Mouse (Mus musculus): ENCODE measurements around the gene Idh2. TPM values are rescaled to one million over a fixed set of nuclear protein-coding genes. Genes with fewer than 3 reads are reported as not detected.

Gene Idh2
- polyA plus RNA-seq, 1 experiment from 2014 or later: 403 TPM

GRCm38 (mm10) chr7:80063902-80064736, 51.1 kb downstream of the Idh2 start:
- ATAC-seq (replicated peaks; ENCODE audit: low FRiP score): no peak
- Histone ChIP-seq H3K27ac (ENCODE audit: low read depth, low read length) (peak overlapping the region; percentile 64), H3K4me2 (ENCODE audit: low read depth, low read length, severe bottlenecking) (peak overlapping the region; percentile 32; the same call in 1 of the 2 replicates), H3K27me3 (ENCODE audit: control insufficient read depth, insufficient read depth, low read length) (no peaks in the 10 kb centered on the region), H3K4me1 (replicated peaks; ENCODE audit: control insufficient read depth, insufficient read depth, low read length) (peaks cover 13% of the 10 kb centered on the region), H3K36me3 (ENCODE audit: control insufficient read depth, insufficient read depth, low read length) (no peaks in the 10 kb centered on the region), H3K9me3 (ENCODE audit: control insufficient read depth, low read length) (no peaks in the 10 kb centered on the region), H3K9ac (ENCODE audit: low read length) (peak overlapping the region; percentile 27; the same call in 1 of the 2 replicates), H3K4me3 (ENCODE audit: low read depth, low read length) (no peak overlapping the region)
- no peak for DNase-seq (ENCODE audit: low spot score)
- 53% methylated on average over 15 of the region's 15 CpGs for WGBS

DNA sequence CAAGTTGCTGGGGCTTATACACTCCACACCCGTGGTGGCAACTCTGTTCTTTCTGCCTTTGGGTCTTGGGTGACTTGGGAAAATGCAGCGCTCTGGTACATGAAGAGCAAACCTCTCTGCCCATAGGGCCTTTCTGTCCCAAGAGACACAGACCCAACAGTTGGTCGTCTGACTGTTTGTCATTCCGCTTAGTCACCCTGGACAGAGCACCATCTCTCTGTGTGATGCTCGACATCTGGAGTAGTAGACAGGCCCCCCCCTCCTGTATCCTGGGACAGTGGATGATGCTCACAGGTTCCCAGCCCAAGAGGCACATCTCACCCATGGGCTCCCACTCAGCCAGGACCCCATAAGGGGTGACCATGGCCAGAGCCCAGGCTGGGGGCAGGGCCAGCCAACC, 51.9 kb downstream of the Idh2 start:
- Histone ChIP-seq H3K4me1 (replicated peaks; ENCODE audit: control insufficient read depth, insufficient read depth, low read length) (peaks cover 13% of the 10 kb centered on the region), H3K9ac (ENCODE audit: low read length) (peak overlapping the region; percentile 27), H3K9me3 (ENCODE audit: control insufficient read depth, low read length) (no peaks in the 10 kb centered on the region), H3K4me3 (ENCODE audit: low read depth, low read length) (no peak overlapping the region), H3K4me2 (ENCODE audit: low read depth, low read length, severe bottlenecking) (peak overlapping the region; percentile 32; the same call in 1 of the 2 replicates), H3K27me3 (ENCODE audit: control insufficient read depth, insufficient read depth, low read length) (no peaks in the 10 kb centered on the region), H3K27ac (ENCODE audit: low read depth, low read length) (peak overlapping the region; percentile 64), H3K36me3 (ENCODE audit: control insufficient read depth, insufficient read depth, low read length) (no peaks in the 10 kb centered on the region)
- ATAC-seq (replicated peaks; ENCODE audit: low FRiP score): peak; percentile 55
- WGBS: 67% methylated on average over 5 of the region's 5 CpGs
- DNase-seq (ENCODE audit: low spot score): no peak

GRCm38 (mm10) chr7:80062083-80062826, 52.9 kb downstream of the Idh2 start:
- ATAC-seq (replicated peaks; ENCODE audit: low FRiP score) (no peak), DNase-seq (ENCODE audit: low spot score) (no peak)
- WGBS: 89% methylated on average over 17 of the region's 17 CpGs
- no peak overlapping the region for H3K27ac ChIP-seq (ENCODE audit: low read depth, low read length)
- no peak overlapping the region for H3K4me3 ChIP-seq (ENCODE audit: low read depth, low read length)
- H3K9ac ChIP-seq (ENCODE audit: low read length): no peak overlapping the region
- no peaks in the 10 kb centered on the region for H3K27me3 ChIP-seq (ENCODE audit: control insufficient read depth, insufficient read depth, low read length)
- H3K9me3 ChIP-seq (ENCODE audit: control insufficient read depth, low read length): no peaks in the 10 kb centered on the region
- peaks cover 22% of the 10 kb centered on the region for H3K4me1 ChIP-seq (replicated peaks; ENCODE audit: control insufficient read depth, insufficient read depth, low read length)
- no peaks in the 10 kb centered on the region for H3K36me3 ChIP-seq (ENCODE audit: control insufficient read depth, insufficient read depth, low read length)
- no peak overlapping the region for H3K4me2 ChIP-seq (ENCODE audit: low read depth, low read length, severe bottlenecking)

GRCm38 (mm10) chr7:80060012-80060778, 55.0 kb downstream of the Idh2 start:
- no peaks in the 10 kb centered on the region for H3K27me3 ChIP-seq (ENCODE audit: control insufficient read depth, insufficient read depth, low read length)
- ATAC-seq (replicated peaks; ENCODE audit: low FRiP score) (no peak), DNase-seq (ENCODE audit: low spot score) (no peak)
- H3K9me3 ChIP-seq (ENCODE audit: control insufficient read depth, low read length): no peaks in the 10 kb centered on the region
- H3K27ac ChIP-seq (ENCODE audit: low read depth, low read length): no peak overlapping the region
- H3K4me1 ChIP-seq (replicated peaks; ENCODE audit: control insufficient read depth, insufficient read depth, low read length): peaks cover 30% of the 10 kb centered on the region
- H3K4me2 ChIP-seq (ENCODE audit: low read depth, low read length, severe bottlenecking): no peak overlapping the region
- no peaks in the 10 kb centered on the region for H3K36me3 ChIP-seq (ENCODE audit: control insufficient read depth, insufficient read depth, low read length)
- 84% methylated on average over 10 of the region's 10 CpGs for WGBS
- no peak overlapping the region for H3K4me3 ChIP-seq (ENCODE audit: low read depth, low read length)
- H3K9ac ChIP-seq (ENCODE audit: low read length): no peak overlapping the region

- no peak overlapping the region for H3K27ac ChIP-seq (ENCODE audit: low read depth, low read length)
- no peak overlapping the region for H3K4me3 ChIP-seq (ENCODE audit: low read depth, low read length)
- ATAC-seq (replicated peaks; ENCODE audit: low FRiP score): no peak
- H3K4me2 ChIP-seq (ENCODE audit: low read depth, low read length, severe bottlenecking): no peak overlapping the region
- no peak overlapping the region for H3K9ac ChIP-seq (ENCODE audit: low read length)
- 84% methylated on average over 13 of the region's 13 CpGs for WGBS
- no peaks in the 10 kb centered on the region for H3K27me3 ChIP-seq (ENCODE audit: control insufficient read depth, insufficient read depth, low read length)
- DNase-seq (ENCODE audit: low spot score): no peak
- H3K4me1 ChIP-seq (replicated peaks; ENCODE audit: control insufficient read depth, insufficient read depth, low read length): peaks cover 29% of the 10 kb centered on the region
- H3K9me3 ChIP-seq (ENCODE audit: control insufficient read depth, low read length): no peaks in the 10 kb centered on the region
- no peaks in the 10 kb centered on the region for H3K36me3 ChIP-seq (ENCODE audit: control insufficient read depth, insufficient read depth, low read length)
Measured at GRCm38 (mm10) chr7:80059064-80059838, 55.9 kb downstream of the Idh2 start.

GRCm38 (mm10) chr7:80058405-80059063, 56.7 kb downstream of the Idh2 start:
- ATAC-seq (replicated peaks; ENCODE audit: low FRiP score) (no peak), DNase-seq (ENCODE audit: low spot score) (no peak)
- Histone ChIP-seq H3K4me2 (ENCODE audit: low read depth, low read length, severe bottlenecking) (no peak overlapping the region), H3K27me3 (ENCODE audit: control insufficient read depth, insufficient read depth, low read length) (no peaks in the 10 kb centered on the region), H3K36me3 (ENCODE audit: control insufficient read depth, insufficient read depth, low read length) (no peaks in the 10 kb centered on the region), H3K9ac (ENCODE audit: low read length) (no peak overlapping the region), H3K9me3 (ENCODE audit: control insufficient read depth, low read length) (no peaks in the 10 kb centered on the region), H3K4me1 (replicated peaks; ENCODE audit: control insufficient read depth, insufficient read depth, low read length) (peaks cover 23% of the 10 kb centered on the region), H3K4me3 (ENCODE audit: low read depth, low read length) (no peak overlapping the region), H3K27ac (ENCODE audit: low read depth, low read length) (peak overlapping the region; percentile 66; the same call in 1 of the 2 replicates)
- 73% methylated on average over 4 of the region's 4 CpGs for WGBS

DNA sequence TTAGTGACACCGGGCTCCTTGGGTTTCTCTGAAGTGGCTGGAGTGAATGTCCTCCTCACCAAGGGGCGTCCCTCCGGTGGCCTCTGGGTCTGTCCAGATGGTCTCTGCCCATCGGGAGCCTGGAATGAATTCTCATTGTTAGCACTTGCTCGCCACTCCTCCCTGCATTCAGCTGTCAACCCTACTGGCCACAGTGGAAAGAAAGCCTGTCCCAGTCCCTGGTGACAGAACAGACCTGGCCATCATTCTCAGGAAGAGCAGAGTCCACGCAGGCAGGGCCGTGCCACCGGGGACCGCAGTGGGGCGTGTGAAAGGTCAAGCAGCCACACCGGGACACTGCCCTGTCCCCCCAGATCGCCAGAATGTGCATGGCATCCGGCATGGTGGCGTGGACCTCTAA, 57.4 kb downstream of the Idh2 start:
- Histone ChIP-seq H3K4me1 (replicated peaks; ENCODE audit: control insufficient read depth, insufficient read depth, low read length) (peaks cover 17% of the 10 kb centered on the region), H3K9me3 (ENCODE audit: control insufficient read depth, low read length) (no peaks in the 10 kb centered on the region), H3K9ac (ENCODE audit: low read length) (no peak overlapping the region; the same call in 1 of the 2 replicates), H3K4me2 (ENCODE audit: low read depth, low read length, severe bottlenecking) (no peak overlapping the region), H3K4me3 (ENCODE audit: low read depth, low read length) (no peak overlapping the region), H3K27ac (ENCODE audit: low read depth, low read length) (peak overlapping the region; percentile 66), H3K36me3 (ENCODE audit: control insufficient read depth, insufficient read depth, low read length) (no peaks in the 10 kb centered on the region; the same call in 1 of the 2 replicates), H3K27me3 (ENCODE audit: control insufficient read depth, insufficient read depth, low read length) (no peaks in the 10 kb centered on the region)
- DNase-seq (ENCODE audit: low spot score): no peak
- WGBS: 38% methylated on average over 14 of the region's 14 CpGs
- ATAC-seq (replicated peaks; ENCODE audit: low FRiP score): peak; percentile 58; the same call in 1 of the 2 replicates
